Mouse (Mus musculus) Patski (cell line): ENCODE results near the gene Sppl2c. TPM values are rescaled to one million over a fixed set of nuclear protein-coding genes. Genes with fewer than 3 reads are reported as not detected.

ENCODE experiments used
- ATAC-seq: fragments of 100-300 bp; one replicate; pipeline ENCODE4 v1.8.0; 2021
- CTCF ChIA-PET: fragments of 350-600 bp; sonication (Branson Sonifier 250); formaldehyde crosslinking; loops from one replicate; lab custom pipeline; 2022; ENCODE audit warnings: inconsistent platforms; lab: Charles Lee
- POLR2A ChIA-PET: fragments of 350-600 bp; sonication (Branson Sonifier 250); formaldehyde crosslinking; loops from one replicate; lab custom pipeline; 2022; ENCODE audit warnings: antibody characterized with exemption, inconsistent platforms; lab: Charles Lee
- DNase-seq: peaks from one replicate; pipeline ENCODE4 v3.0.0-alpha.2; 2011; ENCODE audit warnings: low read depth, low spot score
- H3K27me3 ChIP-seq: fragments of 371-371 bp; one replicate; pipeline ENCODE4 v1.5.1; 2021
- CTCF ChIP-seq: fragments of 100-300 bp; IDR thresholded peaks from one replicate; pipeline ENCODE4 v1.5.1; 2021
- in situ Hi-C: fragments of 300-500 bp; cut with MboI; formaldehyde crosslinking; loops from 3 replicates; pipeline ENCODE4 v1.11.1; 2018; ENCODE audit warnings: low pct_unique_long_range_greater_than_20kb, mixed read lengths
- polyA plus RNA-seq: library from polyadenylated mRNA; unstranded; gene quantifications from one replicate; pipeline ENCODE4 v1.2.3, GENCODE M21; 2021

Sppl2c gene
- polyA plus RNA-seq, 1 experiment from 2014 or later = not detected

GRCm38 (mm10) chr11:104223301-104223700, 37.2 kb downstream of the Sppl2c start:
- TF ChIP-seq CTCF = no peak
- POLR2A ChIA-PET = interaction anchor here (0.6 kb wide), 1 partner anchor 296 kb away, joined by 3 read pairs; no protein-coding TSS in a partner anchor
- ATAC-seq (no peak), DNase-seq (no peak)
- CTCF ChIA-PET = no interaction called here
- H3K27me3 ChIP-seq = no peaks in the 10 kb centered on the region
- in situ Hi-C loops = no loop called here

GRCm38 (mm10) chr11:104229391-104229790, 43.3 kb downstream of the Sppl2c start:
- no peak for TF ChIP-seq CTCF
- ChIA-PET POLR2A (no interaction called here), CTCF (interaction anchor here (1.5 to 2.2 kb wide), 3 partner anchors 16 to 60 kb away, joined by 3 to 10 read pairs (median 3); no protein-coding TSS in a partner anchor)
- H3K27me3 ChIP-seq = no peaks in the 10 kb centered on the region
- ATAC-seq (no peak), DNase-seq (no peak)
- in situ Hi-C loops = no loop called here

- ATAC-seq = no peak
- no peak for DNase-seq
- POLR2A ChIA-PET = interaction anchor here (1.4 kb wide), 1 partner anchor 32 kb away, joined by 3 read pairs; no protein-coding TSS in a partner anchor
- no peaks in the 10 kb centered on the region for H3K27me3 ChIP-seq
- CTCF ChIA-PET = interaction anchor here (0.9 to 2.2 kb wide), 5 partner anchors 15 to 59 kb away, joined by 3 to 10 read pairs (median 3); no protein-coding TSS in a partner anchor
- TF ChIP-seq CTCF = peak; percentile 47
- in situ Hi-C loops = loop anchor here (5.0 kb wide), 1 partner anchor 47 kb away; no protein-coding TSS in a partner anchor
Measured at GRCm38 (mm10) chr11:104230066-104230778, 44.1 kb downstream of the Sppl2c start.

- POLR2A ChIA-PET = interaction anchor here (1.4 kb wide), 1 partner anchor 33 kb away, joined by 3 read pairs; no protein-coding TSS in a partner anchor
- CTCF ChIA-PET = interaction anchor here (0.7 to 2.2 kb wide), 5 partner anchors 12 to 58 kb away, joined by 3 to 10 read pairs (median 3); no protein-coding TSS in a partner anchor
- peak; percentile 37 for DNase-seq
- TF ChIP-seq CTCF = peak; percentile 100
- H3K27me3 ChIP-seq = no peaks in the 10 kb centered on the region
- in situ Hi-C loops = loop anchor here (5.0 kb wide), 1 partner anchor 46 kb away; no protein-coding TSS in a partner anchor
- ATAC-seq = peak; percentile 86
Measured at GRCm38 (mm10) chr11:104231041-104231911, 45.1 kb downstream of the Sppl2c start, which contains the start of gene Mapt. Mapt (plus strand) TSS chr11:104231390.

- ChIA-PET POLR2A (interaction anchor here (0.9 kb wide), 1 partner anchor 18 kb away, joined by 3 read pairs; no protein-coding TSS in a partner anchor), CTCF (interaction anchor here (1.0 to 1.8 kb wide), 3 partner anchors 20 to 57 kb away, joined by 3 to 7 read pairs (median 4); no protein-coding TSS in a partner anchor)
- DNase-seq = no peak
- no peaks in the 10 kb centered on the region for H3K27me3 ChIP-seq
- in situ Hi-C loops = loop anchor here (5.0 kb wide), 1 partner anchor 45 kb away; no protein-coding TSS in a partner anchor
- ATAC-seq = no peak
- TF ChIP-seq CTCF = no peak
Measured at GRCm38 (mm10) chr11:104232141-104233061, 46.3 kb downstream of the Sppl2c start.

- ChIA-PET CTCF (interaction anchor here (1.4 kb wide), 1 partner anchor 57 kb away, joined by 4 read pairs; no protein-coding TSS in a partner anchor), POLR2A (interaction anchor here (0.9 kb wide), 1 partner anchor 19 kb away, joined by 3 read pairs; no protein-coding TSS in a partner anchor)
- DNase-seq (no peak), ATAC-seq (no peak)
- H3K27me3 ChIP-seq = no peaks in the 10 kb centered on the region
- TF ChIP-seq CTCF = no peak
- in situ Hi-C loops = loop anchor here (5.0 kb wide), 1 partner anchor 44 kb away; no protein-coding TSS in a partner anchor
Measured at GRCm38 (mm10) chr11:104233101-104233500, 47.0 kb downstream of the Sppl2c start.

- no peak for TF ChIP-seq CTCF
- POLR2A ChIA-PET = no interaction called here
- no peak for DNase-seq
- CTCF ChIA-PET = interaction anchor here (1.2 to 1.4 kb wide), 2 partner anchors 12 to 56 kb away, joined by 4 read pairs; no protein-coding TSS in a partner anchor
- no peaks in the 10 kb centered on the region for H3K27me3 ChIP-seq
- in situ Hi-C loops = loop anchor here (5.0 kb wide), 1 partner anchor 44 kb away; no protein-coding TSS in a partner anchor
- no peak for ATAC-seq
Measured at GRCm38 (mm10) chr11:104233574-104234206, 47.6 kb downstream of the Sppl2c start.

GRCm38 (mm10) chr11:104234680-104235079, 48.6 kb downstream of the Sppl2c start:
- in situ Hi-C loops = loop anchor here (5.0 kb wide), 1 partner anchor 43 kb away; no protein-coding TSS in a partner anchor
- no peak for TF ChIP-seq CTCF
- no peaks in the 10 kb centered on the region for H3K27me3 ChIP-seq
- POLR2A ChIA-PET = no interaction called here
- ATAC-seq = no peak
- DNase-seq = no peak
- CTCF ChIA-PET = interaction anchor here (1.2 kb wide), 1 partner anchor 11 kb away, joined by 4 read pairs; no protein-coding TSS in a partner anchor
